Mouse (Mus musculus) intestine, embryonic 14.5 days (tissue): ENCODE measurements around the gene Itga1. TPM values are rescaled to one million over a fixed set of nuclear protein-coding genes. Genes with fewer than 3 reads are reported as not detected.

Experiments used
- ATAC-seq: fragments of 200-750 bp; cut with Nextera tagmentation; replicated peaks from 2 replicates; pipeline ENCODE4 v1.8.0; 2017; ENCODE audit warnings: low read depth, moderate number of reproducible peaks, moderate TSS enrichment, moderate library complexity; ENCODE audit not compliant: low FRiP score, low TSS enrichment
- DNase-seq: peaks from one replicate; pipeline ENCODE4 v3.0.0-alpha.2; 2018; ENCODE audit warnings: low spot score
- H3K27ac ChIP-seq: fragments of 300-500 bp; sonication (generic); 2 replicates; pipeline ENCODE4 v1.5.1; 2014; ENCODE audit warnings: low read depth, mild to moderate bottlenecking, control low read depth
- H3K27me3 ChIP-seq: fragments of 300-500 bp; sonication (generic); replicated peaks from 2 replicates; pipeline ENCODE4 v1.6.1; 2014; ENCODE audit warnings: low read length, control low read depth; ENCODE audit not compliant: control insufficient read depth, insufficient read depth
- H3K36me3 ChIP-seq: fragments of 300-500 bp; sonication (generic); 2 replicates; pipeline ENCODE4 v1.6.1; 2014; ENCODE audit warnings: low read length, control low read depth; ENCODE audit not compliant: control insufficient read depth, insufficient read depth
- H3K4me1 ChIP-seq: fragments of 300-500 bp; sonication (generic); replicated peaks from 2 replicates; pipeline ENCODE4 v1.6.1; 2014; ENCODE audit warnings: low read length, control low read depth, mixed read lengths; ENCODE audit not compliant: control insufficient read depth, insufficient read depth
- H3K4me2 ChIP-seq: fragments of 300-500 bp; sonication (generic); 2 replicates; pipeline ENCODE4 v1.6.1; 2014; ENCODE audit warnings: low read length
- H3K4me3 ChIP-seq: fragments of 300-500 bp; sonication (generic); 2 replicates; pipeline ENCODE4 v1.5.1; 2014; ENCODE audit warnings: low read depth, low read length, control low read depth, mixed read lengths
- H3K9ac ChIP-seq: fragments of 300-500 bp; sonication (generic); 2 replicates; pipeline ENCODE4 v1.6.1; 2014; ENCODE audit warnings: mild to moderate bottlenecking, low read length
- H3K9me3 ChIP-seq: fragments of 300-500 bp; sonication (generic); 2 replicates; pipeline ENCODE4 v1.6.1; 2016; ENCODE audit warnings: low read length, control low read depth; ENCODE audit not compliant: control insufficient read depth
- WGBS: fragments of 180-500 bp; shearing (Covaris S2); extraction: QIAGEN DNeasy Blood & Tissue Kit; methylation state at CpG from one replicate; pipeline ENCODE4 v1.1.7; 2014; 5-methylcytosine and 5-hydroxymethylcytosine counted together
- polyA plus RNA-seq: library from polyadenylated mRNA; unstranded; fragments of >200 nt; fragmentation: Nextera tagmentation; extraction: Ambion mirVana; gene quantifications from 2 replicates; pipeline ENCODE4 v1.2.1, GENCODE M21; 2014

The Itga1 gene
- polyA plus RNA-seq, 1 experiment from 2014 or later = 23.3 TPM

GRCm38 (mm10) chr13:115078997-115079685 is 22.6 kb downstream of the Itga1 start:
- Histone ChIP-seq H3K9ac (no peak overlapping the region), H3K4me2 (no peak overlapping the region), H3K27ac (no peak overlapping the region), H3K27me3 (no peaks in the 10 kb centered on the region), H3K9me3 (no peaks in the 10 kb centered on the region), H3K36me3 (no peaks in the 10 kb centered on the region), H3K4me3 (no peak overlapping the region), H3K4me1 (0 out of 2 replicates have a peak, but pooled peaks cover 12% of the 10 kb centered on the region)
- WGBS = 85% methylated on average over 6 of the region's 6 CpGs
- DNase-seq = no peak
- no peak for ATAC-seq

GRCm38 (mm10) chr13:115077346-115078134 is 24.2 kb downstream of the Itga1 start:
- Histone ChIP-seq H3K27me3 (no peaks in the 10 kb centered on the region), H3K9me3 (no peaks in the 10 kb centered on the region), H3K9ac (no peak overlapping the region), H3K4me3 (no peak overlapping the region), H3K27ac (no peak overlapping the region), H3K4me1 (0 out of 2 replicates have a peak, but pooled peaks cover 10% of the 10 kb centered on the region), H3K36me3 (no peaks in the 10 kb centered on the region), H3K4me2 (no peak overlapping the region)
- ATAC-seq (no peak), DNase-seq (no peak)
- WGBS = 79% methylated on average over 9 of the region's 9 CpGs

GRCm38 (mm10) chr13:115072386-115072785 is 29.4 kb downstream of the Itga1 start:
- DNase-seq (no peak), ATAC-seq (peak; percentile 43)
- Histone ChIP-seq H3K9me3 (no peaks in the 10 kb centered on the region), H3K4me2 (no peak overlapping the region), H3K27me3 (no peaks in the 10 kb centered on the region), H3K9ac (no peak overlapping the region), H3K36me3 (no peaks in the 10 kb centered on the region), H3K4me1 (0 out of 2 replicates have a peak, but pooled peaks cover under 1% of the 10 kb centered on the region), H3K4me3 (no peak overlapping the region), H3K27ac (peak overlapping the region; percentile 27; the same call in 1 of the 2 replicates)
- 42% methylated on average over 6 of the region's 6 CpGs for WGBS

GRCm38 (mm10) chr13:115071431-115071830 is 30.3 kb downstream of the Itga1 start:
- no peak overlapping the region for H3K27ac ChIP-seq
- no peaks in the 10 kb centered on the region for H3K9me3 ChIP-seq
- no peak overlapping the region for H3K4me3 ChIP-seq
- 90% methylated on average over 3 of the region's 3 CpGs for WGBS
- H3K4me2 ChIP-seq = no peak overlapping the region
- DNase-seq (no peak), ATAC-seq (no peak)
- H3K9ac ChIP-seq = no peak overlapping the region
- no peaks in the 10 kb centered on the region for H3K27me3 ChIP-seq
- no peaks in the 10 kb centered on the region for H3K4me1 ChIP-seq
- H3K36me3 ChIP-seq = no peaks in the 10 kb centered on the region

- Histone ChIP-seq H3K9me3 (no peaks in the 10 kb centered on the region), H3K36me3 (no peaks in the 10 kb centered on the region), H3K4me1 (no peaks in the 10 kb centered on the region), H3K4me3 (no peak overlapping the region), H3K9ac (no peak overlapping the region), H3K4me2 (no peak overlapping the region), H3K27ac (no peak overlapping the region), H3K27me3 (no peaks in the 10 kb centered on the region)
- WGBS = 84% methylated on average over 1 of the region's 1 CpGs
- ATAC-seq (no peak), DNase-seq (no peak)
These were observed 33.8 kb downstream of the Itga1 start for GRCm38 (mm10) chr13:115067968-115068330.

- Histone ChIP-seq H3K27ac (no peak overlapping the region), H3K4me1 (no peaks in the 10 kb centered on the region), H3K27me3 (no peaks in the 10 kb centered on the region), H3K9me3 (no peaks in the 10 kb centered on the region), H3K9ac (no peak overlapping the region), H3K4me3 (no peak overlapping the region), H3K4me2 (no peak overlapping the region), H3K36me3 (no peaks in the 10 kb centered on the region)
- 88% methylated on average over 4 of the region's 4 CpGs for WGBS
- ATAC-seq = no peak
- DNase-seq = no peak
These were observed 34.3 kb downstream of the Itga1 start for GRCm38 (mm10) chr13:115067324-115067967.

- no peak for ATAC-seq
- DNase-seq = no peak
- Histone ChIP-seq H3K36me3 (no peaks in the 10 kb centered on the region), H3K4me2 (no peak overlapping the region), H3K27me3 (no peaks in the 10 kb centered on the region), H3K4me1 (peaks cover 12% of the 10 kb centered on the region; the same call in 1 of the 2 replicates), H3K27ac (no peak overlapping the region), H3K9ac (no peak overlapping the region), H3K4me3 (no peak overlapping the region), H3K9me3 (no peaks in the 10 kb centered on the region)
- 73% methylated on average over 5 of the region's 5 CpGs for WGBS
These were observed 44.2 kb downstream of the Itga1 start for GRCm38 (mm10) chr13:115057555-115057954.

GRCm38 (mm10) chr13:115054783-115055182 is 47.0 kb downstream of the Itga1 start:
- DNase-seq (no peak), ATAC-seq (no peak)
- Histone ChIP-seq H3K36me3 (no peaks in the 10 kb centered on the region), H3K4me1 (peaks cover 12% of the 10 kb centered on the region), H3K4me3 (no peak overlapping the region), H3K9ac (no peak overlapping the region), H3K9me3 (no peaks in the 10 kb centered on the region), H3K27ac (no peak overlapping the region), H3K27me3 (no peaks in the 10 kb centered on the region), H3K4me2 (peak overlapping the region; percentile 15; the same call in 1 of the 2 replicates)
- 32% methylated on average over 9 of the region's 9 CpGs for WGBS
